Mouse (Mus musculus): Measurements from ENCODE around the gene Focad. TPM values are rescaled to one million over a fixed set of nuclear protein-coding genes. Genes with fewer than 3 reads are reported as not detected.
"Not testable (repeated sequence)": the region's sequence is repeated elsewhere in the genome, so short reads cannot be mapped to it uniquely, and the experiment has no call there.

Gene Focad
- polyA plus RNA-seq, 1 experiment from 2014 or later, result 15.6 TPM

DNA sequence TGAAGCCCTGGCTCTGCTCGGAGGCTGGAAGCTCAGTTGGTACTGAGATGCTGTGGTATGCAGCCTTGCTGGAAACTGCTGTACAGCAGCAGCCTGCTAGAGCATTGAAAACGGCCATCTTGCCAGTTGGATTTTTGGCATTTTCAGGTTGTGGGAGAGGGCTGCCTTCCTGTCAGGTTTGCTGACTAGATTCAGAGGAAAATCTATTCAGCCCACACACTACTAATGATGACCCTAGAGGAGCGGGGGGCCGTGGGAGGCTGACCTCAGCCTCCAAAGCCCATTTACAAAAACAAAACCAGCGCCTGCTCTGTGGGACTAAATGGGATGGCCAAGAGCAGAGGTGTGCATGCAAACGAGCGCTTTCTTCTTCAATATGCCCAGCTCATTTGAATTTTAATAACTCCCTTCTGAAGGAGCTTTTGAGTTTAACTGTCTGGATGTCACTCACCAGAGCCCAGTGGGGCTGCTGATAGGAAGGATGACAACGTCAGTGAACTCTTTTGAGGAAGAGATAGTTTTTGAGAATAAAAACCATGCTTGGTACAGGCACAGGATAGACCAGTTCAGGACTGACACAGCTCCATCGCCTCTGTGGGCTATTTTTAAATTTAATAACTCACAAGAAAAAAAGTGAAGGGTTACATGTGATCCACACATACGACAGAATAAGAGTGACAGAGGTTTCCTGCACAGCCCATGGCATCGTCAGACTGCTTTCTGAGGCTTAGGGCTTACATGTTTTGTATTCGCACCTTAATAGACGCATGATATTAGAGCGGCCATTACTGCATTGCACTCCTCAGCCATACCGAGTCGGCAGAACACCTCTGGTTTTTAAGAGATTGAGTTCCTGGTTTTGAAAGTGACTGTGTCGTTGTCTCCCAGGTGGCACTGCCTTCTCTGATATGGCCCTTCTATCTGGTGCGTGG lies 278.1 kb downstream of the Focad start:
- peak overlapping the region; percentile 13; the same call in 1 of the 2 replicates for H3K4me2 ChIP-seq (replicated peaks)
- no peak overlapping the region for H3K4me3 ChIP-seq
- no peaks in the 10 kb centered on the region for H3K27me3 ChIP-seq
- no peak overlapping the region for H3K9ac ChIP-seq (replicated peaks)
- no peaks in the 10 kb centered on the region for H3K36me3 ChIP-seq
- ATAC-seq (ENCODE audit: low FRiP score, low read depth), result peak; percentile 60
- WGBS, result 54% methylated on average over 18 of the region's 18 CpGs
- H3K9me3 ChIP-seq, result no peaks in the 10 kb centered on the region
- H3K27ac ChIP-seq (replicated peaks), result peak overlapping the region; percentile 58
- H3K4me1 ChIP-seq, result peaks cover 10% of the 10 kb centered on the region

DNA sequence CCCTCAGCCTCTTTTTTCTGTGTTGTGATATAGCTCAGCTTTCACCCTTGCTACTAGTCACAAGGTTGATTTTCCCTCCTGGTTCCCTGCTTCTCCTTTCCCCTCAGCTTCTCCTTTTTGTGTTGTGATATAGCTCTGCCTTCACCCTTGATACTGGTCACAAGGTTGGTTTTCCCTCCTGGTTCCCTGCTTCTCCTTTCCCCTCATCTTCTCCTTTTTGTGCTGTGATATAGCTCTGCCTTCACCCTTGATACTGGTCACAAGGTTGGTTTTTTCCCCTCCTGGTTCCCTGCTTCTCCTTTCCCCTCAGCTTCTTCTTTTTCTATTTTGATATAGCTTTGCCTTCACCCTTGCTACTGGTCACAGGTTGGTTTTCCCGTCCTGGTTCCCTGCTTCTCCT lies 295.6 kb downstream of the Focad start:
- Histone ChIP-seq H3K27ac (replicated peaks) (no peak overlapping the region), H3K9me3 (no peaks in the 10 kb centered on the region), H3K27me3 (no peaks in the 10 kb centered on the region), H3K4me3 (no peak overlapping the region), H3K4me2 (replicated peaks) (no peak overlapping the region), H3K4me1 (no peaks in the 10 kb centered on the region), H3K36me3 (no peaks in the 10 kb centered on the region), H3K9ac (replicated peaks) (no peak overlapping the region)
- 78% methylated on average over 1 of the region's 1 CpGs for WGBS
- ATAC-seq (ENCODE audit: low FRiP score, low read depth), result no peak

DNA sequence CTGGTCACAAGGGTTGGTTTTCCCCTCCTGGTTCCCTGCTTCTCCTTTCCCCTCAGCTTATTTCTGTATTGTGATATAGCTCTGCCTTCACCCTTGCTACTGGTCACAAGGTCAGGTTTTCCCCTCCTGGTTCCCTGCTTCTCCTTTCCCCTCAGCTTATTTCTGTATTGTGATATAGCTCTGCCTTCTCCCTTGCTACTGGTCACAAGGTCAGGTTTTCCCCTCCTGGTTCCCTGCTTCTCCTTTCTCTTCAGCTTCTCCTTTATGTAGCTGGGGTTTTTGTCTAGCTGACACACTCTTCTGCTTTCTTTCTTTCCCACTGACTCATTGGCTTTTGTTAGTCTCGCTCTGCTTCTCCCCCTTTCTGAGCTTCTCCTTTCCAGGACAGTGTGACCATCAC lies 296.2 kb downstream of the Focad start:
- not testable (repeated sequence) for ATAC-seq (ENCODE audit: low FRiP score, low read depth); H3K9me3 ChIP-seq; H3K9ac ChIP-seq (replicated peaks); H3K4me1 ChIP-seq; H3K27me3 ChIP-seq; H3K4me3 ChIP-seq; H3K27ac ChIP-seq (replicated peaks); H3K4me2 ChIP-seq (replicated peaks); H3K36me3 ChIP-seq
- 67% methylated on average over 1 of the region's 1 CpGs for WGBS

DNA sequence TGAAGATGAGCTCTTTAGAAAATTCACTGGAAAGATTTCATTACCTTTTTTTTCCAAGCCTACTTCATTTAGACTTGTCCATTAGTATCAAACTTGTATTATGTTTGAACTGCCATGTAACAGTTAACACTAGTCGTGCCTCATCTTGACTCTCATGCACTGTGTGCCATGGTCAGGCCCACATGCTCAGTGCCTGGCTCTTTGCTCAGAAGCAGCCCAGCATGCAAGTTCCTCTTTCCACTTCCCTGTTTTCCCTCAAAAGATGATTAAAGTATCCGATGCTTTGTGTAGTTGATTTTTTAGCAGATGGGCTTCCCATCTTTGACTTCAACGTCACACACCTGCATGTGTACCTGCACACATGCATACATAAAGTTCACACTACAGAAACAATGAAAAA lies 301.3 kb downstream of the Focad start:
- Histone ChIP-seq H3K4me2 (replicated peaks) (no peak overlapping the region), H3K9me3 (no peaks in the 10 kb centered on the region), H3K36me3 (no peaks in the 10 kb centered on the region), H3K9ac (replicated peaks) (no peak overlapping the region), H3K27me3 (no peaks in the 10 kb centered on the region), H3K4me1 (no peaks in the 10 kb centered on the region), H3K27ac (replicated peaks) (no peak overlapping the region), H3K4me3 (no peak overlapping the region)
- ATAC-seq (ENCODE audit: low FRiP score, low read depth), result no peak
- WGBS, result 97% methylated on average over 3 of the region's 3 CpGs

DNA sequence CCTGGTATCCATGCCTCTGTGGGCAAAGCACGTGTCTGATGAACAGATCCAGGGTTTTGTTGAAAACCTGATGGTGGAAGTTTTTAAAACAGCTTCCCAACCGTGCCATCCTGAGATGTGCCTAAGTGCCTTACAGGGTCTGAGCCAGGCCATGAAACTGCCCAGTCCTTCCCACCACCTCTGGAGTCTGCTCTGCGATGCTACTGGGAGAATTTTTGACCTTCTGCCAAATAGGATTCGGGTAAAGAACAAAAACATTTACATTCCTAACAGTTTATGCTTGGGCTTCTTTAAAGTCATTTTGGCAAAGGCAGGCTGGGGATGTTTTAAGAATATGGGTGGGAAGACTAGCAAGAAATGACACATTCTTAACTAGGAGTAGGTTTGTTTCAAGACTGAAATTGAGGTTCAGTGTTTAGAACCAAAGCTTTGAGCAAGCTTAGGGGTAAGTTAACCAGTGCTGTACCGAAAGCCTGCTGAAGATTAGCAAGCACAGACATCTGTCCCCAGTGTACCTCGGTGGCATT lies 302.6 kb downstream of the Focad start:
- H3K36me3 ChIP-seq, result no peaks in the 10 kb centered on the region
- no peak overlapping the region for H3K4me3 ChIP-seq
- no peak overlapping the region for H3K4me2 ChIP-seq (replicated peaks)
- no peaks in the 10 kb centered on the region for H3K9me3 ChIP-seq
- WGBS, result 83% methylated on average over 6 of the region's 6 CpGs
- H3K27me3 ChIP-seq, result no peaks in the 10 kb centered on the region
- ATAC-seq (ENCODE audit: low FRiP score, low read depth), result no peak
- no peaks in the 10 kb centered on the region for H3K4me1 ChIP-seq
- no peak overlapping the region for H3K27ac ChIP-seq (replicated peaks)
- H3K9ac ChIP-seq (replicated peaks), result no peak overlapping the region

DNA sequence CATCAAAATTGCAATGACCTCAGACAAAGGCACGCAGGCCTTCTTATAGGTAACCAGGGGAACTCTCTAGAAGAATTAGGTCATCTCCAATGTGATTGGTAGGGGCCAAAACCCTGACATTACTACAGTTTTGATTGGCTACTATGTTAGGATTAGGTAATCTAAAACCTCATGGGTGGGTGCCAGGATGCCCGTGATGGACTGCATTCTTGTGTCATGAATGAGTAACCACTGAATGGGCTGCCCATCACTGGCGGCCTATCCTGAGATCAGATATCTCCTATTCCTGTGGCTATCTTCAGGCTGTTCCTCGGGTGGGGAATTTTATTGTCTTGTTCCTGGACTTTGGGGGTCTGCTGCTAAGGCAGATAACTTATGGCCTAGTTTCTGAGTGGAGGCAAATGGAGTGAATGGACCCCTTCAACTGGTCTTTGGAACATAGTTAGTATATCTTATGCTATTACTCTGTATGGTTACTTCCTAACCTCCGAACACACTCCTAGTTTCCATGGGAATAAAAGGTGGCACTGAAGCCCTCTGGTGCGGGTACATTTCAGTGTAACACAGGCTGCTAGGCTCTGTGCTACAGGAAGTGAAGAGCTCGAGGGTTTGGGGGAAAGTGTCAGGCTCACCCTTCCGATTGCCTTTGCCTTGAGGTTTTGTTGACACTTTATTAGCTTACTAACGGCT lies 306.0 kb downstream of the Focad start:
- 83% methylated on average over 9 of the region's 9 CpGs for WGBS
- Histone ChIP-seq H3K9me3 (no peaks in the 10 kb centered on the region), H3K4me1 (no peaks in the 10 kb centered on the region), H3K4me3 (no peak overlapping the region), H3K4me2 (replicated peaks) (no peak overlapping the region), H3K9ac (replicated peaks) (no peak overlapping the region), H3K27ac (replicated peaks) (no peak overlapping the region), H3K36me3 (no peaks in the 10 kb centered on the region), H3K27me3 (no peaks in the 10 kb centered on the region)
- no peak for ATAC-seq (ENCODE audit: low FRiP score, low read depth)

DNA sequence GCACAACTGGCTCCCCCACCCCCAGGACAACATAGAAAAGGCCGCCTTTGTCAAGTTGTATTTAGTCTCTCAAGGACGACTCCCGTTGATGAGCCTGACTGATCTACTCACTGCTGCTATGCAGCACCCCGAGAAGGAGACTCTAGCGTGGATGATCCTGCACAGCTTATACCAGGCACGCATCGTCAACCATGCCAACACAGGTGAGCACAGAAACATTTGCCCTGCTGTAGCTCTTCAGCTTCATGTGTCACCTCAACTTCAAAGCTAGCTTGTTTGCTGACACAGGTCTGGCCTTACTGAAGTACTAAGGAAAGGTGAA lies 306.5 kb downstream of the Focad start:
- ATAC-seq (ENCODE audit: low FRiP score, low read depth), result no peak
- Histone ChIP-seq H3K9me3 (no peaks in the 10 kb centered on the region), H3K4me2 (replicated peaks) (no peak overlapping the region), H3K4me1 (no peaks in the 10 kb centered on the region), H3K27me3 (no peaks in the 10 kb centered on the region), H3K36me3 (no peaks in the 10 kb centered on the region), H3K4me3 (no peak overlapping the region), H3K9ac (replicated peaks) (no peak overlapping the region), H3K27ac (replicated peaks) (no peak overlapping the region)
- 89% methylated on average over 7 of the region's 7 CpGs for WGBS

DNA sequence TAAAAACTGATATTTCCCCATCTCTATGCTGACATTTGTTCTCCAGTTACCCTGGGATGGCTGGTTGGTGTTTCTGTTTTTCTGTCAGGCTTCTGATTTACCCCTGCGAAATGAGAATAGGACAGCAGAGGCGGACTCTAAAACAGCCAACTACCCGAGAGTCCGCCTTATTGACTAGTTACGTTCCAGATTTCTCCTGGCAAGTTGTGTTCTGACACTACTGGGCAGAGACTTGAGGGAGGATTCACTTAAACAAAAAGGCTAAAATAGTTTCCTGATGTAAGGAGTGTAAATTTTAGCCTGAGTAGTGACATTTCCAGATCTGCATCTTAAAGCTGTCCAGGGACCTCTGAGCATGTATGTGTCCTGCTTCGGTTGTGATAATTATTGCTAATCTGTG lies 308.5 kb downstream of the Focad start:
- no peak overlapping the region for H3K27ac ChIP-seq (replicated peaks)
- 94% methylated on average over 6 of the region's 6 CpGs for WGBS
- H3K27me3 ChIP-seq, result no peaks in the 10 kb centered on the region
- H3K4me1 ChIP-seq, result peaks cover 7% of the 10 kb centered on the region
- no peak overlapping the region for H3K9ac ChIP-seq (replicated peaks)
- no peak overlapping the region for H3K4me3 ChIP-seq
- peaks cover 5% of the 10 kb centered on the region; the same call in 1 of the 2 replicates for H3K36me3 ChIP-seq
- no peak for ATAC-seq (ENCODE audit: low FRiP score, low read depth)
- no peak overlapping the region for H3K4me2 ChIP-seq (replicated peaks)
- no peaks in the 10 kb centered on the region for H3K9me3 ChIP-seq

DNA sequence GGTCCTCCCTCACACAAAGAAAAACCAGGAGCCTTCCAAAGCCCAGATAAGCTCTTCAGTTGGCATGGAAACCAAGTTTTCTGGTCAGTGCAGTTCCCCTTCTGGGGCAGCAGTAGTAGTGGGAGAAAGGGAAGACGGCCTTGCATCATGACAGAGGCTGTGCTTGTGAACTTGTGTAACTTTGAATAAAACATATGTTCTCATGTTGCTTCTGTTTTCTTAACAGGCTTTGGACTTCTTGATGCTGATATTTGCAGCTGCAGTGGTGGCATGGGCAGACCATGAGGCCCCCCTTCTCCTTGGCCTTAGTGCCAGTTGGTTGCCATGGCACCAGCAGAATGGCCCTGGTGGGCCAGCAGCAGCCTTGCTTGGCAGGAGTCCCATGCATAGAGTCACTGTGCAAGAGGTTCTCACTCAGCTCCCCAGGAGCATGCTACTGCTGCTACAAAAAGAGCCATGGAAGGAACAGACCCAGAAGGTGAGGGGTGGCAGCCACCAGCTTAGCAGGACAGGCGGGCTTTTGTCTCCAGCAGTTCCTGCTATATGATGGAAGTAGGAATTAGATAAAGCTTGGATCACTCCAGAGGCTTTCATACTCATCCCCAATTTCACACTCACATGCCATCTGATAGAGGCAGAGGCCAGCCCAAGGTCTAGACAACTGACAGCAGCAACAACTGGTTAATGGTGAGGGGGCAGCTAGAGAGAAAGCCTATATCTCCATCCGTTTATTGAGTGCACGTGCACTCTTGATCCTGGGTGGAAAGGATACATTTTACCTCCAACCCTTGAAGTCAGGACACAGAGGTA lies 312.7 kb downstream of the Focad start:
- Histone ChIP-seq H3K9ac (replicated peaks) (no peak overlapping the region), H3K9me3 (no peaks in the 10 kb centered on the region), H3K4me1 (peaks cover 7% of the 10 kb centered on the region), H3K4me2 (replicated peaks) (no peak overlapping the region), H3K4me3 (no peak overlapping the region), H3K27ac (replicated peaks) (peak overlapping the region; percentile 58), H3K36me3 (peaks cover 5% of the 10 kb centered on the region; the same call in 1 of the 2 replicates), H3K27me3 (no peaks in the 10 kb centered on the region)
- 70% methylated on average over 4 of the region's 4 CpGs for WGBS
- peak; percentile 91 for ATAC-seq (ENCODE audit: low FRiP score, low read depth)

DNA sequence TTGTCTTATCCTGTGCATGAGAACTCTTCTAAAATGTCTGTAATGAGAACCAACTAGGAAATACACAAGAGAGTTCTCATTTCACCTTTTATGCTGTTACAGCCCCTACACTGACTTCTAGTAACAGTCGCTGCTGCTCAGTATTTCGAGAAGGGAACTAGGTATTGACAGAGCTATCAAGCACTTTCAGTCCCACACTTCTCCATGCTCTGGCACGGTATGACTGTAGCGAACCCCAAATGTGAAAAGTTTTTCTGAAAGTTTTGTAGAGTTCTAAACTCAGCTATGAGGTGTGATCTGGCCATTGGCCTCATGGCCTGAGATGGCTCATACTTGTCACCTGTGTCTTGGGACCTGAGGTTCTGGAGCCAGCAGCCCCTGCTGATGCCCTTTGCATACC lies 314.9 kb downstream of the Focad start:
- no peak overlapping the region for H3K9ac ChIP-seq (replicated peaks)
- H3K4me2 ChIP-seq (replicated peaks), result no peak overlapping the region
- H3K4me1 ChIP-seq, result peaks cover 7% of the 10 kb centered on the region
- H3K9me3 ChIP-seq, result no peaks in the 10 kb centered on the region
- H3K4me3 ChIP-seq, result no peak overlapping the region
- H3K27ac ChIP-seq (replicated peaks), result no peak overlapping the region
- H3K36me3 ChIP-seq, result peaks cover 5% of the 10 kb centered on the region; the same call in 1 of the 2 replicates
- no peaks in the 10 kb centered on the region for H3K27me3 ChIP-seq
- 95% methylated on average over 4 of the region's 4 CpGs for WGBS
- ATAC-seq (ENCODE audit: low FRiP score, low read depth), result no peak

DNA sequence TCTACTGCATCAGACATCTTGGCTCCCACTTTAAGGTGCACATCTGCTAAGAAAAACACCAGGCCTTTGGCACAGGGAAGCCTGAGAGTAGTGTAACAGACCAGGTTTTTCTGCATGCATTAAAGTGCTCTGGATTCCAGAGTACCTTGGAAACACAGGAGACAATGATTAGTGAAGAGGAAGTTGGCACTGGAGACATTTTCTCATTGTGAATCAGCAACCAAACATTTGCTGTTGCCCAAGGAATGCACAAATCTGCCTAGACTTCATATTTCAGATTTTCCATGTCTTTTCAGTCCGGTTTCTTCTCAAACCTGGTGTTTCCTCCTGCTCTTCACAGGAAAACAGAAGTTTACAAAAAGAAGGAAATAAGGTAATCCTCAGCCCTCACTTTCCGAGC lies 317.9 kb downstream of the Focad start:
- Histone ChIP-seq H3K27me3 (no peaks in the 10 kb centered on the region), H3K4me2 (replicated peaks) (no peak overlapping the region), H3K4me3 (no peak overlapping the region), H3K36me3 (0 out of 2 replicates have a peak, but pooled peaks cover 1% of the 10 kb centered on the region), H3K4me1 (no peaks in the 10 kb centered on the region; the same call in 1 of the 2 replicates), H3K27ac (replicated peaks) (no peak overlapping the region), H3K9ac (replicated peaks) (no peak overlapping the region), H3K9me3 (no peaks in the 10 kb centered on the region)
- ATAC-seq (ENCODE audit: low FRiP score, low read depth), result no peak
- WGBS, result 87% methylated on average over 2 of the region's 2 CpGs

Measured in midbrain, embryonic 12.5 days (tissue).